Mouse (Mus musculus) heart, postnatal 0 days (tissue): ENCODE data around the gene Hdgfl2.

Experiments
- CTCF ChIP-seq: IDR thresholded peaks from 2 replicates; pipeline ENCODE4 v1.5.1; 2016; ENCODE audit warnings: antibody characterized with exemption, control low read depth, low read depth
- EP300 ChIP-seq: IDR thresholded peaks from 2 replicates; pipeline ENCODE4 v1.6.1; 2016; ENCODE audit warnings: antibody characterized with exemption, low read depth

- TF ChIP-seq CTCF (no peak), EP300 (no peak)
Observed at GRCm38 (mm10) chr17:56139355-56139754, 59.9 kb downstream of the Hdgfl2 start.
